Mouse (Mus musculus): ENCODE results near the gene Gja4.

Gja4 gene

DNA sequence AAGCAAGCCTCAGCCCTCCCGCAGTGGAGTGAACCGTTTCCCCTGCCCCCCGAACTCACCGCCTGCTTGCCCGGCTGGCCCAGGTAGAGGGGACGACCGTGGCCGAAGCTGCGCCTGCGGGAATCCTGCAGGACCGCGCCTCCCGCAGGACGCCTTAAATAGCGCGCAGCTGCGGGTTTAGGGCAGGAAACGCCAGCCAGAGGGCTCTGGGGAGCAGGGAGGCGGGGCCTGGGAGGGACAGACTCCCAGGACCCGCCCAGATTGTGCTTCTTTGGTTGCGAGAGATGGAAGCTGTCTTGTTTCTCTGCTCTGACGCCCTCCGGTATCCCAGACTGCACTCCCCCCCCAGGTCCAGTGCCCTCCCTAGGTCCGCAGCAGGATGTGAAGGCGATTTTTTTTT, at the start of gene Gja4:
TSS of gene Gja4 (minus strand) at position 179 of the 400 bp plus-strand sequence.
- peak; percentile 92 for DNase-seq

DNA sequence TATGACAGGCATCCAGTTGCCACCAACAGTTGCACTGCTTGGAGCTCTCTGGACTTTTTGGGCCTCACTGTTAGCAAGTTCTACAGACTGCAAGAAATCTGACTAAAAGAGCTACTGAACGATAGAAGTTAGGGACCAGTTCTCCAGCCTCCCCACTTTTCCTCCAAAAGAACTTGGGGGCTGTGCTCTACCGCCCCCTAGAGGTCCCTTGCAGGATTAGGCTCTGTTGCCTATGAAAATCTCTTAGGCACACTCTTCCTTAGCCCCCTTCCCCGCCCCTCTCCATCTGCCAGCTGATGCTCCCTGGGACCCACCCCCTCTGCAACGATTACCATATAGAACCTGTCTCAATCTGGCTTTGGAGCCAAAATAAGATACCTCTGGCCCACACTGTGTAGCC, 49.5 kb upstream of the Gja4 start:
- DNase-seq, result no peak

- DNase-seq, result no peak
Observed at GRCm38 (mm10) chr4:127362520-127362919, 48.7 kb upstream of the Gja4 start.

- peak; percentile 34 for DNase-seq
Observed at GRCm38 (mm10) chr4:127358018-127358417, 44.2 kb upstream of the Gja4 start, which contains the start of gene Gjb5. Gene Gjb5 (minus strand): TSS chr4:127358181.

DNA sequence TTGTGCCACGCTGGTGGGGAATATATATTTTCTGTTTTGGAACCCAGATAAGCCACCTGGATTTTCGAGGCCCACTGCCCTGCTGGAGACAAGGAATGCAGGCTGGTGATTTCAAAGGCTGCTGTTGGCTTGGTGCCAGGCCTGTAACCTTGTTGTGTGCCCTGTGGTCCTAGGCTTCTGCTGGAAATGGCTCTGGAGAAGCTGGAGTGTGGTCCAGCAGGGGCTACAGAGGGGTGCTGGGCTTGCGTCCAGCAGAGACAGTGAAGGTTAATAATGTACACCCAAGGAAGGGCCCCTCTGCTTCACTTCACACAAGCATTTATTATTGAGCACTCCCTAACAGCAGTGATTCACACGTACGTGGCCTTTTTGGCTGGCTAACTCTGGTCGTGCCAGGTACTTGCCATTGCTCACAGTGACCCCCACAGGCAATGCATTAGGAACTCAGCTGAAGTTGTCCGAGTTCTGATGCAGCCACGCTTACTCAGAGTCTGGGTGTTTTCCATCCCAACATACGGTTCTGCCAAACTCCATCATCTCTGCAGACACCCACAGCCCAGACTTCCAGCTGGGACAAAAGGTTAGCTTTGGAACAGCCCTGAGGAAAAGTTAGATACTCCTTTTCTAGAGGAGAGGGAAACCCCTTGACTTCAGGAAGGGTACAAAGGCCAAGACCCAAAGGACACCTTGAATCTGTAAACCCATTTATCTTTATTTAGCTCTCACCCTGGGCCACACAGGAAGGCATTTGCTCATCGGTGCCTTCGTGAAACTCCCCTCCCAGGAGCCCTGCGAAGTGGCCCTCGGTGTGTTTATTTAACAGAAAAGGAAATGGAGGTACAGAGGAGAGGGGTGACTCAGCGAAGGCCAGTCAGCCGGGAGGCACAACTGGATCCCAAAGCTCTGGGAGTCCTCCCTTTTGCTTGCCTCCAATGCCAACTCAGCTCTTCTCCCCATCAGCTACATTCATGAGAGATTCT, 41.0 kb upstream of the Gja4 start:
- no peak for DNase-seq

- DNase-seq, result no peak
Observed at GRCm38 (mm10) chr4:127353951-127354438, 40.2 kb upstream of the Gja4 start, which contains the start of gene Gjb4. Gene Gjb4 (minus strand): TSS chr4:127354081.

GRCm38 (mm10) chr4:127352594-127352993, 38.8 kb upstream of the Gja4 start:
- DNase-seq, result no peak

- DNase-seq, result no peak
Observed at GRCm38 (mm10) chr4:127349560-127350300, 35.9 kb upstream of the Gja4 start.

DNA sequence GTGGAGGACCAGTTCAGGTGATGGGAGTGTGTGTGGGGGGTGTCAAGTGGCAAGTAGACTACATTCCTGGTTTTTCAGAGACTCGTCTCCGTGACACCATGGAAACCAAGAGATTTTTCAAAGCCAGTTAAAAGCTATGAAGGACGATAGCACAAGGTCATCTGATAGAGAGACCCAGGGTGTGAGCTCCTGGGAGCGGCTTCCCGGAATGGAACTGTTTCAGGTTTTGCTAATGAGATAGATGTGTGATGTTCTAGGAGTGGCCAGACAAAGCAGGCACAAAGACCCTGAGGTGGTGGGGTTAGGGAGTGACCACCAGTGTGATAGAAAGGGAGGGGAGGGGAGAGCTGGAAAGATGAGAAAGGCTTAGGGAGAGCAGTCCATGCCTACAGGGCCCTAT, 31.2 kb upstream of the Gja4 start:
- no peak for DNase-seq

DNA sequence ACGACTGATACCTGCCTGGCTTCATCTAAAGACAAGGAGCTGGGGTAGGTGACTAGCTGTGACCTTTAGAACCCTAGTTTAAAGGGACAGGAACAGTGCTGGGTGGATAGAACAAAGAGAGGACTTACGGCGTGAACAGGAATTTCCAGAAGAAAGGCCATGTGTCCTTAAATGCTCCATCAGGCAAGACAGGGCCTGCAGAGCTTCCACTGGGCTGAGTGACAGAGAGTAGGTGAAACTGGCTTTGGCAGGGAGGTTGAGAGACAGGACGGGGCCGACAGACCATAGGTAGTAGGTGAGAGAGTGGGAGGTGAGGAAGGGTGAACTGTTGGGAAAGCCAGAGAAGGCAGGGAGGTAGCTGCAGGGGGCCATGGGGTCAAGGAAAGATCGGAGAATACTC, 27.5 kb upstream of the Gja4 start:
- no peak for DNase-seq

- DNase-seq, result no peak
Observed at GRCm38 (mm10) chr4:127337668-127338067, 23.8 kb upstream of the Gja4 start.

DNA sequence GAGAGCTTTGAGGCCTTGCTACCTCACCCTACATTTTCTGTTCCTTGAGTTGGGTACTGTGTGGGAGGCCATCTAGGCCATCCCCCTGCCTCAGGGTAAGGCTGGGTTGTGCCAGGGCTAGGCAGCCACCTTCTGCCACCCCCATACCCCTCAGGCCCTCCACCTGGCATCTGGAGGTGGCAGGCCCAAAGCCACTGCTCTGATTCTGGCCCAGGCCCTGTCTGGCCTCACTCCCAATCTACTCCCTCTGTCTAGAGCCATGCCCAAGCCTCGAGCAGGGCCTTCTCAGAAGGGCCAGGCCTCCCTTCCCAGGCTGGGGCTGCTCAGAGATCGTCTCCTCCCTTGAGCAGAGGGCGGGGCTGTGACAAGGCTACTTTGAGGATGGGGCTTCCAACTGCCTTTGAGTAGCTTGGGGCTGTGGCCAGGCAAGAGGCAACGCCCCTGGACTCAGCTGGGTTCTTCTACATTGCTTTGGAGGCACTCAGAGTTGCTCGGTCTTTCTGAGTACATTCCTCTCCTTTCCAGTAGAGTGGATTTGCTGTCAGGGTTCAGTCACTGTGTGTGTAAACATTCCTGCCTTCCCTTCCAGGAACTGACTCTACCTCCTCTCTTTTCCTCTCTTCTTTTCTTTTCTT, 21.1 kb upstream of the Gja4 start:
- DNase-seq, result no peak

DNA sequence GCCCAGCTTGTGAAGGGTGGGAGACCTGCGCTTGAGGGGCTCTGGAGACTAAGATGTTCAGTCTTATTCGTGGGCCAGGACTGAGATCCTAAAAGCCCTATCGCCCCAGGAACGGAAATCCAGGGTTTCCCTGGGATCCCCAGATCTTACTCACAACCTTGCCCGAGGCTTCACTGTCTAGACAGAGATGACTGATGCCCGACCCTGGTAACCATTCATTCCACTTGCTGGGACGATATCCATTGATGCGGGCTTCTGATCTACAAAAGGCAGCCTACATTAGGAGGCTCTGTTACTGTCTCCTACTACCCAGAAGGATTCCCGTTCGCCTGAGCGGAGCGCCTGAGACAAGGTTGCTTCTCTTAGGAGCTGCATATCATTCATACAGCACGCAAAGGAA, 17.3 kb upstream of the Gja4 start:
- no peak for DNase-seq

- peak; percentile 44 for DNase-seq
Observed at GRCm38 (mm10) chr4:127330181-127331100, 16.6 kb upstream of the Gja4 start, which contains the start of gene Gjb3. Gene Gjb3 (minus strand): TSS chr4:127330844.

DNA sequence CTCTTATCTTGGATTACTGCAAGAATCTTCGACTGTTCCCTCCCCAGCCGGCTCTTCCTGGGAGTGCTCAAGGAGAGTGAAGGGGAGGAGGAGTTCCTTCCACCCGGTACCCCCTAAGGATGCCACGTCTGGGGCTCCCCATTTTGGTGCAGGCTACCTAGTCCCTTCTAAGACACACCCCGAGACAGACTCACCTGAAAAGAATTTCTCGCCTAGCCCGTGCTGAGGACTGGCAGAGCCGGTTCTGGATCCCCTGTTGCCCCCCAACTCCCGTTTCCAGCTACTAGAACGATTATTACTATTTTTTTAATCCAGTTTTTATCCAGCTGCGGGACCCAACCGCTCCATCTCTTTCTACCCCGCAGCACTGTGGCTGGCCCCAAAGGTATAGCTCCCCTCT, 15.9 kb upstream of the Gja4 start:
- DNase-seq, result no peak

DNA sequence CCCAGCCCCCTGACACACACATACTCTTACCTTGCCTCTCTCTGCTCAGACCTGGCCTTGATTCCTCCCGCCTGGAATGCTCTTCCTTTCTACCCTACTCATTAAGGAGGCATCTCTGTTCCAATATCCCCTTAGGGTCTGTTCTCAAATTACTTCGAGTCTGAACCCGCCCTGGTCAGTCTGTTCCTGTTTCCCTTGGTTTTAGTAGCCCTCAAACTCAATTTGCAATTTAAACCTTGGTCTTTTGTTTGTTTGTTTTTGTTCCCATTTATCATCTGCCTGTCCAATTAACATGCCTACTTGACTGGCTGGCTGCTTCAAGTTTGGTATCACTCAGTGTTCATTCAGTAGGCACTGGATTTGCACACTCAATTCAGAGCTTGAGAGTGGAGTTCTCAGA, 15.2 kb upstream of the Gja4 start:
- no peak for DNase-seq

DNA sequence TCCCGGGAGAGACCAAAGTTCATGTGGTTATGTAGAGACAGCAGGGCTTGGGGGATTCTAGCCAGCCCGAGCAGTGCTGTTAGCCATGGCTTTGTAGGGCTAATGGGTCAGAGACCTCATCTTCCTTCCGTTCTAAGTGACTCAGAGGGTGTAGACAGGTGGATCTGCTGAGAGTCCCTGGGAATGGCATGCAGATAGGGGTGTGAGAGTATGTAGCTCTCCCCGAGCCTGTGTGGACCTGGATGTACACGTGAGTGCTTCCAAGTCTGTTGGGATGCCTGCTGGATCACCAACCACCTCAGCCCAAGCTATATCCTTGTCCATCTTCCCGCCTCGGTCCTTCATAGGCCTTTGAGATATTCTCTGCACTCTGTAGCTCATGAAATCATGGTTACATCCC, 14.5 kb upstream of the Gja4 start:
- no peak for DNase-seq

DNA sequence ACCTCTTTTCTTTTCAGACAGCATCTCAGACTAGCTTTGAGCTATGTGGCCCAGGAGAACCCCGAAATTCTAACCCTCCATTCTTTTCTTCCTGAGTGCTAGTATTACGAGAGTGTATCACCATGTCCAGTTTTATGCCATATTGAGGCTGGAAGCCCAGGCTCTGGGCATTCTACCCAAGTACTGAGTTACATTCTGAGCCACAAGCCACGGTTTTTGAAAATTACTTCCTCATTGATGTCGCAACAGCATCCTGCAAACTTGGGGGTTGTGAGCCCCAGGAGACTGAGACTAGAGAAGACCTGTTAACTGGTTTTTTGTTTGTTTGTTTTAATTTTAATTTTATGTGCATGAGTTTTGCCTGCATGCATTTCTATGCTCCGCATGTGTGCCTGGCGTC, 13.9 kb upstream of the Gja4 start:
- DNase-seq, result no peak

- DNase-seq, result no peak
Observed at GRCm38 (mm10) chr4:127327258-127327657, 13.4 kb upstream of the Gja4 start.

- DNase-seq, result no peak
Observed at GRCm38 (mm10) chr4:127325276-127325675, 11.4 kb upstream of the Gja4 start.

DNA sequence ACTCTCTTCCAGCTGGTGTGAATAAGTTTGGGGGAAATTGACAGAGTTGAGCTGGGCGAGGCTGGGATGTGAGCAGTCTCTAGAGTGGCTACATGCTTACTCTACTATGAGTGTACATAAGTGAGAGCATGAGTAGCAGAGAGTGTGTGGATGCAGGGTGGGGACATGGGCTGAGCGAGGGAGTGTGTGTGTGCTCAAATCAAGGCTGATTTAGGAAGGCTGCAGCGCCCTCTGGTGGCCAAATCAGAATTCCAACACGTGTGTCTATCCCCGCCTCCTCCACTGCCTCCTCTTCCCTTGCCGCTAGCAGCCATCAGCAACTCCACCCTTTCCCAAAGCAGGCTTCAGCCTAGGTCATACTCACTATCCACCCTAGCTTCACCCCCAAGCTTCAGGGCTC, 10.9 kb upstream of the Gja4 start:
- peak; percentile 93 for DNase-seq

DNA sequence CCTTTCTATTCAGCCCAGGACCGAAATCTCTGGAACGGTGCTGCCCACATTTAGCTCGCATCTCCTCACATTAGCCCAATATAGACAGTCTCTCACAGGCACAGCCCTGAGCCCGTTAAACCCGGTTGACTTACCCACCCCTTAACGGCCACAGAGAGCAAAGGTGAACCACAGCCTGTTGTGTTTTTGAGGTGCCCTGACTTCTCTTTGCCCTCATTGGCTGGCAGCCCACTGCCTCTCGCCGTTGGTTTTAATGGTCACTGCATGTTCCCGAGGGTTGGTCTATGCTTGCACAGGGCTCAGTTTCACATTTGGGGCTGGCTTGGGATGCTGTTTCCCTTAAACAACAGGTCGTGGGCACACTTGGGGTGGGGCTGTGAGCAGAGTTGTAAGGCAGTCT, 10.5 kb upstream of the Gja4 start:
- no peak for DNase-seq

Measured in embryo, embryonic 11 days (tissue).